ENCODE assay signal across 13 mouse cellular contexts in the genomic region with DNA sequence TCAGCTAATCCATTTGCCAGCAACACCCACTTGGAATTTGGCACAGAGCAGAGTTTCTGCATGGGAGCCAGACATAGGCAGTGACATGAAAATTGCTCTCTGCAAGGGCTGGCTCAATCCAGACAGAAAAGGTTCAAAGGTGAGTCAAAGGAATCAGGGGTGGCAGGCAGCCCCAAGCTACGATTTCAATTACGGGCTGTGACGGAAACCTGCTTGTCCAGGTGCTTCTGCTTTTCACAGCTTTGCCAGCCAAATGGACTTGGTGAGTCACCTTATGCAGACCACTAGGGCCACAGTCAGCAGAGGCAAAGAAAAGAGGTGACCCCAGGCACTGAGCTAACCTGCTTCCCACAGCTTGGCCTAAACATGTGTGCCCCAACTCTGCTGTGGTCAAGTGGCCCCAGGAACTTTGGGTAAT.
DNase-seq lines count a peak whose midpoint lies in the region; TF ChIP-seq lines count a peak whose summit lies in the region.
"Had no signal": no experiment of that assay in that cellular context is flagged by ENCODE, and none has a peak within 500 bp of the region (broad histone marks: within the 10 kb centered on the region; RNA-seq: fewer than 3 reads in every experiment).

No protein-coding gene starts in this region.

- no peaks in the 10 kb centered on the region for H3K79me2 ChIP-seq in heart, adult 2 months (replicated peaks; ENCODE audit: control insufficient read depth, insufficient read depth, low read length)

- TF ChIP-seq CTCF in heart, adult 2 months (IDR thresholded peaks at IDR 0.05) = no peak

- H3K9me3 ChIP-seq in heart, embryonic 10.5 days = no peaks in the 10 kb centered on the region
- H3K9me3 ChIP-seq: forebrain, embryonic 10.5 days; liver, embryonic 13.5 days had no signal

- H3K27ac ChIP-seq in heart, adult 2 months = no peak overlapping the region
- H3K27ac ChIP-seq in heart, embryonic 10.5 days = no peak overlapping the region
- H3K27ac ChIP-seq: forebrain, embryonic 10.5 days; left cerebral cortex, adult 2 months; liver, embryonic 13.5 days had no signal

- no peak overlapping the region for H3K4me3 ChIP-seq in heart, adult 2 months
- H3K4me3 ChIP-seq in heart, embryonic 10.5 days = no peak overlapping the region
- H3K4me3 ChIP-seq: forebrain, embryonic 10.5 days; left cerebral cortex, adult 2 months; liver, embryonic 13.5 days had no signal

- 67% methylated on average over 3 of the region's 3 CpGs for WGBS in heart, adult 2 months
- 96% methylated on average over 3 of the region's 3 CpGs for WGBS in heart, embryonic 10.5 days

- H3K36me3 ChIP-seq in heart, adult 2 months (ENCODE audit: control insufficient read depth, insufficient read depth, low read length) = no peaks in the 10 kb centered on the region
- H3K36me3 ChIP-seq in heart, embryonic 10.5 days = no peaks in the 10 kb centered on the region
- H3K36me3 ChIP-seq: forebrain, embryonic 10.5 days; liver, embryonic 13.5 days had no signal

- DNase-seq in heart, adult 2 months = peak; percentile 5 to 18
- DNase-seq in heart, embryonic 10.5 days (ENCODE audit: low spot score) = no peak
- peak; percentile 17 for DNase-seq in urinary bladder, adult 2 months (ENCODE audit: low spot score)
- no peak for DNase-seq in urinary bladder, postnatal 14 days (ENCODE audit: low spot score)
- peak; percentile 45 to 64 for DNase-seq in kidney, adult 8-10 months
- DNase-seq in adrenal gland, adult (ENCODE audit: inconsistent age in 2 of 2, low spot score in 1 of 2) = no peak
- DNase-seq in right cerebral cortex, adult 18-20 months = no peak
- DNase-seq in adrenal gland, adult 8-10 months = no peak
- DNase-seq: adrenal gland, adult 2 months; B cell, adult 2 months; liver, embryonic 13.5 days had no signal

- H3K4me1 ChIP-seq in heart, adult 2 months (ENCODE audit: control insufficient read depth, insufficient read depth, low read length) = no peaks in the 10 kb centered on the region; the same call in 1 of the 2 replicates
- no peaks in the 10 kb centered on the region for H3K4me1 ChIP-seq in heart, embryonic 10.5 days
- H3K4me1 ChIP-seq: forebrain, embryonic 10.5 days; liver, embryonic 13.5 days had no signal

- TF ChIP-seq POLR2A in heart, adult 2 months (IDR thresholded peaks at IDR 0.05; ENCODE audit: insufficient read depth, low read depth, low read length) = no peak

- no peak for TF ChIP-seq EP300 in heart, adult 2 months (IDR thresholded peaks at IDR 0.05; ENCODE audit: insufficient read depth, low read depth, low read length)

- H3K27me3 ChIP-seq in heart, adult 2 months (ENCODE audit: control insufficient read depth, insufficient read depth, low read length) = no peaks in the 10 kb centered on the region
- H3K27me3 ChIP-seq in heart, embryonic 10.5 days (ENCODE audit: insufficient read depth, poor library complexity, severe bottlenecking) = peaks cover 5% of the 10 kb centered on the region; the same call in 1 of the 2 replicates
- H3K27me3 ChIP-seq: liver, embryonic 13.5 days had no signal

- no peak overlapping the region for H3K9ac ChIP-seq in heart, adult 2 months (ENCODE audit: low read depth, low read length)
- H3K9ac ChIP-seq: liver, embryonic 13.5 days had no signal

- intact Hi-C loops in heart, adult 2 months (cut with DNase I) = no loop called here

Comparison
In these comparisons a context has a peak if more than half of its experiments do, and no peak if none do; other contexts are left out.
1. DNase-seq: peak in heart, adult 2 months (2 of 2), urinary bladder, adult 2 months (single experiment) and kidney, adult 8-10 months (2 of 2); none in heart, embryonic 10.5 days (single experiment), urinary bladder, postnatal 14 days (single experiment), adrenal gland, adult (0 of 2), right cerebral cortex, adult 18-20 months (single experiment) and adrenal gland, adult 8-10 months (single experiment).